Mouse (Mus musculus): ENCODE results near the gene Col25a1. TPM values are rescaled to one million over a fixed set of nuclear protein-coding genes. Genes with fewer than 3 reads are reported as not detected.

The Col25a1 gene
- polyA plus RNA-seq, 1 experiment from 2014 or later, result 4.7 TPM

DNA sequence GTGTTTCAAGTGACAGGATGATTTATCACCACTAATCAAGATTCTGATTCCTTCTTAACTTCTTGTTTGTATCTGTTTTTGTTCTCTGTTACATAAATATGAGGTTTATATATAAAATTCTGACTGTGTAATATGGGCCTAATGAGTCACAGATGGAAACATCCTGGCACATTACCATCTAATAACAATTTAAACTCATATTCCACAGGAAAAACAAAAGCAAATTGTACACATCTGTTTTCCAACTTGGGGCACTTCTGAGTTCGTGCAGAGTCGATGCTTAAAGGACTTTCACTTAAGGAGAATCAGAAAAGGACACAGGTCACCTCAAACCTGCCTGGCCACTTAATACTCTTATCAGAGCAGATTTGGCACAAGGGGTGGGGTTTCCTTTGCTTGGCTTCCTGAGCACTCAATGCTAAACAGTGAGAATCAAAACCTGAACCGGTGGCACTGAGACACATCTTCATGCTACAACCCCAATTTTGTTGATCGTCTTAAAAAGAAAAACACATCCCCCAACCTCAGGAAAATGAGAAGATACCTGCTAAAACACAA is 342.0 kb downstream of the Col25a1 start:
- Histone ChIP-seq H3K9me3 (ENCODE audit: control insufficient read depth, low read length) (no peaks in the 10 kb centered on the region), H3K4me1 (replicated peaks; ENCODE audit: control insufficient read depth, insufficient read depth, low read length) (peaks cover 9% of the 10 kb centered on the region), H3K4me3 (ENCODE audit: low read depth, low read length) (no peak overlapping the region), H3K27ac (ENCODE audit: low read depth) (no peak overlapping the region), H3K27me3 (replicated peaks; ENCODE audit: control insufficient read depth, insufficient read depth, low read length) (no peaks in the 10 kb centered on the region), H3K4me2 (ENCODE audit: low read length) (no peak overlapping the region), H3K36me3 (ENCODE audit: control insufficient read depth, insufficient read depth, low read length) (no peaks in the 10 kb centered on the region), H3K9ac (ENCODE audit: low read length) (no peak overlapping the region)
- no peak for ATAC-seq (replicated peaks; ENCODE audit: low FRiP score, low TSS enrichment, low read depth)
- DNase-seq (ENCODE audit: low spot score), result no peak
- WGBS, result 20% methylated on average over 4 of the region's 4 CpGs

DNA sequence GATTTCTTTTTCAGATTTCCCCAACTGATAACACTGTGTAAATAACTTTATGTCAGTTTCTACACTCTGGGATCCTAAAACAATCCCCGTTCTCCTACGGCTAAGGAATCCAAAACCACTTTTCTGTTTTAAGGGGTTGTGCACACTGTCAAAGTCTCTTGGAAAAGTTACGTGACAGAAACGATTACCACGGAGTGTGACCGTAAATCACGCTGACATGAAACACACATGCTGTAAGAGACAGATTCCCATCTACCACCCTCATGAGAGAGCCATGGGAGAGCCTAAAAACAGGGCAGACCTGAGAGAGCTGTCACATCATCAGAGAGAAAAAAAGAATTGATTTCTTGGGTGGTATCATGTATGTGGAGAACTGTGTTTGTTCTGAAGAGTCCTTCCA is 342.7 kb downstream of the Col25a1 start:
- Histone ChIP-seq H3K27ac (ENCODE audit: low read depth) (no peak overlapping the region), H3K4me1 (replicated peaks; ENCODE audit: control insufficient read depth, insufficient read depth, low read length) (peaks cover 9% of the 10 kb centered on the region), H3K9ac (ENCODE audit: low read length) (no peak overlapping the region), H3K4me2 (ENCODE audit: low read length) (no peak overlapping the region), H3K27me3 (replicated peaks; ENCODE audit: control insufficient read depth, insufficient read depth, low read length) (no peaks in the 10 kb centered on the region), H3K36me3 (ENCODE audit: control insufficient read depth, insufficient read depth, low read length) (no peaks in the 10 kb centered on the region), H3K4me3 (ENCODE audit: low read depth, low read length) (no peak overlapping the region), H3K9me3 (ENCODE audit: control insufficient read depth, low read length) (no peaks in the 10 kb centered on the region)
- no peak for DNase-seq (ENCODE audit: low spot score)
- ATAC-seq (replicated peaks; ENCODE audit: low FRiP score, low TSS enrichment, low read depth), result 0 out of 2 replicates have a peak, but pooled peaks have one; percentile 15
- WGBS, result 19% methylated on average over 7 of the region's 7 CpGs

DNA sequence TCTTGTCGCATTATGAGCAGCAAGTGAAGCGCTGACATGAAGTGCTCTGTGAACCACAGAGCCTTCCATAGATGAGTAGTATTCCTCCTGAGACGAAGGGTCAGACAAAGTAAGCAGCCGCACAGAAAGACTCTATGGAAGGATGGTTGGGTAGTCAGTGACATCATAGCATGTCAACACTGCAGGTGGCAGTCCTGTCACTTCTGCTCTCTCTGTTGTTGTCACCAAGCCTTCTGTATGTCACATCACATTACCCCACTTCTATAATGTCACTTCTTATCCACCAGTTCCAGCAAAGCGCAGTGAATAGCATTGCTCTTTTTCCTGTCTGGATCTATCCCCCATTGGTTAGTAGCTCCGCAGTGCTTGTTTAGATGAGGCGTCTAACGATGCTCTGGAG is 351.2 kb downstream of the Col25a1 start:
- H3K36me3 ChIP-seq (ENCODE audit: control insufficient read depth, insufficient read depth, low read length), result no peaks in the 10 kb centered on the region
- no peak overlapping the region for H3K27ac ChIP-seq (ENCODE audit: low read depth)
- ATAC-seq (replicated peaks; ENCODE audit: low FRiP score, low TSS enrichment, low read depth) (no peak), DNase-seq (ENCODE audit: low spot score) (no peak)
- WGBS, result 96% methylated on average over 8 of the region's 8 CpGs
- no peaks in the 10 kb centered on the region for H3K9me3 ChIP-seq (ENCODE audit: control insufficient read depth, low read length)
- H3K4me3 ChIP-seq (ENCODE audit: low read depth, low read length), result no peak overlapping the region
- H3K4me1 ChIP-seq (replicated peaks; ENCODE audit: control insufficient read depth, insufficient read depth, low read length), result no peaks in the 10 kb centered on the region
- no peak overlapping the region for H3K4me2 ChIP-seq (ENCODE audit: low read length)
- H3K9ac ChIP-seq (ENCODE audit: low read length), result no peak overlapping the region
- no peaks in the 10 kb centered on the region for H3K27me3 ChIP-seq (replicated peaks; ENCODE audit: control insufficient read depth, insufficient read depth, low read length)

DNA sequence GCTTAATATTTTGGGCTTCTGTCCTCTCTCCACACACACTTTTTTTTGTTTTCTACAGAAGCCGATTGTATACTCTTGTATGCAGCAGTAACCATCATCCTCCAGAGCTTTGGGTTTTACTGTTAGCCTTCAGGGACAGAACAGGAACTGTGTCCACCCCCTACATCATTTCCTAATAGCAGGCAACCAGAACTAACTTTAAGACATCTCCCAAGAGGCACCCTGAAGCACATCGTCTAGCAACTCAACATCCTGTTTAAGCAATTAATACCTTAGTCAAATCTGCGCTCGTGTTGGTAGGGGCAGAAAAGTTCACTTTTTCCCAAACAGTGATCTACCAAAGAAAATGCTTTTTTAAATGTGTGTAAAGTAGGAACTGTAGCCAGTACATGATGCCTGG is 357.5 kb downstream of the Col25a1 start:
- no peak overlapping the region for H3K4me2 ChIP-seq (ENCODE audit: low read length)
- no peak overlapping the region for H3K9ac ChIP-seq (ENCODE audit: low read length)
- 78% methylated on average over 4 of the region's 4 CpGs for WGBS
- H3K27me3 ChIP-seq (replicated peaks; ENCODE audit: control insufficient read depth, insufficient read depth, low read length), result no peaks in the 10 kb centered on the region
- H3K4me1 ChIP-seq (replicated peaks; ENCODE audit: control insufficient read depth, insufficient read depth, low read length), result peaks cover 4% of the 10 kb centered on the region; the same call in 1 of the 2 replicates
- no peak for DNase-seq (ENCODE audit: low spot score)
- no peak overlapping the region for H3K4me3 ChIP-seq (ENCODE audit: low read depth, low read length)
- no peaks in the 10 kb centered on the region for H3K9me3 ChIP-seq (ENCODE audit: control insufficient read depth, low read length)
- no peak for ATAC-seq (replicated peaks; ENCODE audit: low FRiP score, low TSS enrichment, low read depth)
- no peaks in the 10 kb centered on the region for H3K36me3 ChIP-seq (ENCODE audit: control insufficient read depth, insufficient read depth, low read length)
- H3K27ac ChIP-seq (ENCODE audit: low read depth), result no peak overlapping the region

DNA sequence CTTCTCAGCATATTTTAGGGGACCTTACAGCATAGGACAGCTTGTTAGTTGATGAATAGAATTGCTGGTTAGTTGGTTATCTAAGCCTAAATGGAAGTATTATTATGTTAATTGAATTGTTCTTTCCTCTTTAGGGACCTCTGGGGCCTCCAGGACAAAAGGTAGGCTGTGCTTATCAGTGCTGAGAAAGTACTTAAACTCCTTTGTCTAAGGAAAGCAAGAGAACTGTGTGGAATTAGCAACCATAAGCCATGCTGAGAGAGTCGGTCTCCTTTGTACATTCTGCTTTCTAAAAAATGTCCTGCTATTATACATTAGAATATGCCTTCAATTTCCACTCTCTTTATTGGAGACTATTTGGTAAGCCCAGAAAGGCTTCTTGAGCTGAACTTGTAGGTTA is 362.9 kb downstream of the Col25a1 start:
- no peak for ATAC-seq (replicated peaks; ENCODE audit: low FRiP score, low TSS enrichment, low read depth)
- no peak overlapping the region for H3K9ac ChIP-seq (ENCODE audit: low read length)
- WGBS, result 63% methylated on average over 1 of the region's 1 CpGs

DNA sequence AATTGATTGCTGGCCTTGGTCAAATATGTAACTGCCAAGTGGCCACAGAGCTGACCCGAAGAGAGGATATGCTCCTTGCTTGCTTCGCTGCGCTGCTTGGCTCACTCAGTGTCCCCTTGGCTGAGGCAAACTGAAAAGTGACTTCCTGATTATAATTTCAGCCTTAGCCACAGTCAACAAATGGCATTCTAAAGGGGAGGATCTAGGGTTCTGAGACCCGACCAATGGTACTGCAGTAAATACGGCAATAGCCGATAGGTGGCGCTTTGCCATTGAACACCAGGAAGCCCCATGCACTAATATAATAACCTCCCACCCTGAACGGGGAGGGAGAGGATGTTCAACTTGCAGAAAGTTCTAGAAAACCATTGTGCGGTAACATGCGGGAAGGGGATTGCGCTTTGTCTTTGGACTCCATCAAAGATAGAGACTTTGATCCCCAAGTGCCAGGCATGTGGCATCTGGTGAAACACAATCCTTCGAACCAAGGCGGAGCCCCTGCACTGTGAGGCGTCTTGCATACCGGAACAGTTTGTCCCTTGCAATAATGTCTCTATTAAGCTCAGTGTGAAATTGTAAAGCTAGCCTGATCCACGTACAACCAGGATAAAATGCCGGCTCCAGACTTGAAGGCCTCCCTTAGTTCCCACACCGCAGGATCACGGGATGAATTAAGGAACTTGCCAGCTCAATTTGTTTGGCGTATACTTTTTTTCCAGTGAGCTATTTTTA is 363.5 kb downstream of the Col25a1 start:
- Histone ChIP-seq H3K4me3 (ENCODE audit: low read depth, low read length) (no peak overlapping the region), H3K4me1 (replicated peaks; ENCODE audit: control insufficient read depth, insufficient read depth, low read length) (peaks cover 4% of the 10 kb centered on the region; the same call in 1 of the 2 replicates), H3K9me3 (ENCODE audit: control insufficient read depth, low read length) (no peaks in the 10 kb centered on the region), H3K27ac (ENCODE audit: low read depth) (no peak overlapping the region), H3K9ac (ENCODE audit: low read length) (no peak overlapping the region), H3K4me2 (ENCODE audit: low read length) (no peak overlapping the region), H3K36me3 (ENCODE audit: control insufficient read depth, insufficient read depth, low read length) (no peaks in the 10 kb centered on the region), H3K27me3 (replicated peaks; ENCODE audit: control insufficient read depth, insufficient read depth, low read length) (no peaks in the 10 kb centered on the region)
- 77% methylated on average over 20 of the region's 20 CpGs for WGBS
- DNase-seq (ENCODE audit: low spot score) (peak; percentile 48), ATAC-seq (replicated peaks; ENCODE audit: low FRiP score, low TSS enrichment, low read depth) (no peak)

More for the DNA sequence above, 362.9 kb downstream of the Col25a1 start:
- H3K9me3 ChIP-seq (ENCODE audit: control insufficient read depth, low read length), result no peaks in the 10 kb centered on the region
- no peak overlapping the region for H3K4me3 ChIP-seq (ENCODE audit: low read depth, low read length)
- H3K36me3 ChIP-seq (ENCODE audit: control insufficient read depth, insufficient read depth, low read length), result no peaks in the 10 kb centered on the region
- DNase-seq (ENCODE audit: low spot score), result peak; percentile 20
- peaks cover 4% of the 10 kb centered on the region; the same call in 1 of the 2 replicates for H3K4me1 ChIP-seq (replicated peaks; ENCODE audit: control insufficient read depth, insufficient read depth, low read length)
- no peak overlapping the region for H3K27ac ChIP-seq (ENCODE audit: low read depth)
- H3K4me2 ChIP-seq (ENCODE audit: low read length), result no peak overlapping the region
- no peaks in the 10 kb centered on the region for H3K27me3 ChIP-seq (replicated peaks; ENCODE audit: control insufficient read depth, insufficient read depth, low read length)

DNA sequence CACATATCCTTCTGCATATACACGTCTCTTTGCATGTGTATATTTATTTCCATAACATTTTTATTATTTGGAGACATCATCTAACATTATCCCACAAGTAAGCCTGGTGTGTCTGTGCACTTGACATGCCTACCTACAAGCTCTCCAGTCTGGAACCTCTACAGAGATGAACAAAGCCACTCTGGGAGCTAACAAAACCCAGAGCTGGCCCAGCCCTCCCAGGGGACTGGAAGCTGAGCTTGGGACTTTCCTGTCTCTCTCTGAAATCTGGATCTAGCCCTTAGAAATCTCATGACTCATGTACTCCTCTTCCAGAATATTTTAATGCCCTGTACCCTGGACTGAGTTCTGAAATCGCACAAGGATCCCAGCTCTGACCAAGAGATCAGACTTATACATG is 365.7 kb downstream of the Col25a1 start:
- no peaks in the 10 kb centered on the region for H3K9me3 ChIP-seq (ENCODE audit: control insufficient read depth, low read length)
- ATAC-seq (replicated peaks; ENCODE audit: low FRiP score, low TSS enrichment, low read depth) (no peak), DNase-seq (ENCODE audit: low spot score) (peak; percentile 4)
- no peaks in the 10 kb centered on the region for H3K36me3 ChIP-seq (ENCODE audit: control insufficient read depth, insufficient read depth, low read length)
- H3K4me2 ChIP-seq (ENCODE audit: low read length), result no peak overlapping the region
- no peak overlapping the region for H3K9ac ChIP-seq (ENCODE audit: low read length)
- 88% methylated on average over 2 of the region's 2 CpGs for WGBS
- H3K4me1 ChIP-seq (replicated peaks; ENCODE audit: control insufficient read depth, insufficient read depth, low read length), result peaks cover 4% of the 10 kb centered on the region; the same call in 1 of the 2 replicates
- no peaks in the 10 kb centered on the region for H3K27me3 ChIP-seq (replicated peaks; ENCODE audit: control insufficient read depth, insufficient read depth, low read length)
- no peak overlapping the region for H3K27ac ChIP-seq (ENCODE audit: low read depth)
- H3K4me3 ChIP-seq (ENCODE audit: low read depth, low read length), result no peak overlapping the region

DNA sequence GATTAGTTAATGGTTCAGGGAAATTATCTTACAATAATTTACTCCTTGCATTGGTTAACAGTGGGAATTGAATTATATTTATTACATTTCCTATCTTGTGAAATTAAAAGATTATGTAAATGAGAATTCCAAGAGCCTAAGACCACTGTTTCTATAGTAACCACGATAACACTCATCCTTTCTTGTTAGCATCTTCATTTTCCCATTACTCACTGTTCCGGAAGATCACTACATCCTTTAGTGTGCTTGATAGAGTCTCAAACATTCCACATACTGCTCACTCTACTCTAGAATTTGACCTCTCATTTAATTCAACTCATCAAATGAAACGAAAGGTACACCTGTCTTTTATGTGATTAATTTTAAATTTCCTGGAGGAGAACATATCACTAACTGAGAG is 370.4 kb downstream of the Col25a1 start:
- no peak overlapping the region for H3K4me3 ChIP-seq (ENCODE audit: low read depth, low read length)
- no peaks in the 10 kb centered on the region for H3K4me1 ChIP-seq (replicated peaks; ENCODE audit: control insufficient read depth, insufficient read depth, low read length)
- ATAC-seq (replicated peaks; ENCODE audit: low FRiP score, low TSS enrichment, low read depth) (no peak), DNase-seq (ENCODE audit: low spot score) (no peak)
- H3K27ac ChIP-seq (ENCODE audit: low read depth), result no peak overlapping the region
- WGBS, result 78% methylated on average over 3 of the region's 3 CpGs
- no peak overlapping the region for H3K9ac ChIP-seq (ENCODE audit: low read length)
- no peak overlapping the region for H3K4me2 ChIP-seq (ENCODE audit: low read length)
- H3K9me3 ChIP-seq (ENCODE audit: control insufficient read depth, low read length), result no peaks in the 10 kb centered on the region
- no peaks in the 10 kb centered on the region for H3K36me3 ChIP-seq (ENCODE audit: control insufficient read depth, insufficient read depth, low read length)
- H3K27me3 ChIP-seq (replicated peaks; ENCODE audit: control insufficient read depth, insufficient read depth, low read length), result no peaks in the 10 kb centered on the region

DNA sequence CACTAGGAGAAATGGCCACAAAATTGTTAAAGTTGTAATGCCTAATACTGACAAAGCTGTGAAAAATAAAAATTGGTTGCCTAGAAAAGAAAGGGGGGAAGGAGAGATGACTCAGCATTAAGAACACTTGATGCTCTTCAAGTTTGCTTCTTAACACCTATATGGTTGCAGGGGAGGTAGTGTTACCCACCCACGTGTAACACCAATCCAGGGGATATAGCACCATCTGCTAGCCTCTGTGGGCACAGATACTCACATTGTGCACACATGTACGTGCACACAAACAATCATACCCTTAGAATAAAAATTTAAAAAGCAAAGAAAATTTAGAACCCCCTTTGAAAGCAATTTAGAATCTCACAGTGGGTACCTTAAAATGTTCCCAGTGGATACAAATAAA is 377.0 kb downstream of the Col25a1 start:
- Histone ChIP-seq H3K4me3 (ENCODE audit: low read depth, low read length) (no peak overlapping the region), H3K27ac (ENCODE audit: low read depth) (no peak overlapping the region), H3K9me3 (ENCODE audit: control insufficient read depth, low read length) (no peaks in the 10 kb centered on the region), H3K36me3 (ENCODE audit: control insufficient read depth, insufficient read depth, low read length) (no peaks in the 10 kb centered on the region), H3K4me2 (ENCODE audit: low read length) (no peak overlapping the region), H3K4me1 (replicated peaks; ENCODE audit: control insufficient read depth, insufficient read depth, low read length) (no peaks in the 10 kb centered on the region), H3K9ac (ENCODE audit: low read length) (no peak overlapping the region), H3K27me3 (replicated peaks; ENCODE audit: control insufficient read depth, insufficient read depth, low read length) (no peaks in the 10 kb centered on the region)
- DNase-seq (ENCODE audit: low spot score), result no peak
- WGBS, result 88% methylated on average over 2 of the region's 2 CpGs
- no peak for ATAC-seq (replicated peaks; ENCODE audit: low FRiP score, low TSS enrichment, low read depth)
